Mouse (Mus musculus): Measurements from ENCODE around the gene Gm21985. TPM values are rescaled to one million over a fixed set of nuclear protein-coding genes. Genes with fewer than 3 reads are reported as not detected.

Gm21985 gene
- 0.18 TPM in 1 of 2 replicates, not detected in the other for polyA plus RNA-seq (2012; rRNA removed)

GRCm38 (mm10) chr2:112266242-112266592 is at the start of gene Gm21985:
Gm21985 (plus strand) TSS chr2:112266314.
- DNase-seq (ENCODE audit: extremely low spot score in 1 of 2, low spot score in 1 of 2) = no peak

- no peak for DNase-seq (ENCODE audit: extremely low spot score in 1 of 2, low spot score in 1 of 2)
Measured at GRCm38 (mm10) chr2:112217614-112218013, 48.5 kb upstream of the Gm21985 start.

DNA sequence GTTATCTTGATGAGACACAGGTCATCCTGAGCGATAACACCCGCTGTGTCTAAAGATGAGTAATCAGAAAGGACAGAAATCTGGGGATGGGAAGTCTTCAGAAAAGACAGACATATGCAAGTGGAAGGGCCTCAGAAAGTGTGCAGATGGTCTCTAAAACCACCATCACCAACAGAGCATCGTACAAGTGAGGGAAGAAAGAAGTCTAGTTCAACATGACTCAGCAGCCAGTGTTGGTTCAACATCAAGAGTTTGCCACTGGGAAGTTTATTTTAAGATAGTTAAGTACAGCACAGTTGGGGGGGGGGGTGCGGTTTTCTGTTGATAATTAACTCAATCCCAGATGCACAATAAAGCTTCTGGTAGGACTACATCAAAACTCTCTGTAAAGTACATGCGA is 45.2 kb upstream of the Gm21985 start:
- DNase-seq (ENCODE audit: extremely low spot score in 1 of 2, low spot score in 1 of 2) = no peak

GRCm38 (mm10) chr2:112222607-112223006 is 43.5 kb upstream of the Gm21985 start:
- peak in 1 of 2 experiments; percentile 39 for DNase-seq (ENCODE audit: extremely low spot score in 1 of 2, low spot score in 1 of 2)

GRCm38 (mm10) chr2:112224356-112224755 is 41.8 kb upstream of the Gm21985 start:
- peak in 1 of 2 experiments; percentile 61 for DNase-seq (ENCODE audit: extremely low spot score in 1 of 2, low spot score in 1 of 2)

DNA sequence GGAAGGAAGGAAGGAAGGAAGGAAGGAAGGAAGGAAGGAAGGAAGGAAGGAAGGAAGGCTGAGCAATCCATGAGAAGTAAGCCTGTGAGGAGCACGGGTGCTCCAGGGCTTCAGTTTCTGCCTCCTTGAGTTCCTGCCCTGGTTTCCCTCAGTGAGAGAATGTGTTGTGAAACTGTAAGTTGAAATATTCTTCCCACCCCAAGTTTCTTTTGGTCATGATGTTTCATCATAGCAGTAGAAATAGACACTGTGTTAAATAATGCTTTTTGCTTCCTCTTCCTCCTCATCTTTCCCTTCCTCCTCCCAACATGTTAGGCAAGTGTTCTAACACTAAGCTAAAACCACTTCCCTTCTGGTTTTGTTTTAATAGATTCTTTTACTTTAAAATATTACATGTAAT is 33.5 kb upstream of the Gm21985 start:
- no peak for DNase-seq (ENCODE audit: extremely low spot score in 1 of 2, low spot score in 1 of 2)

GRCm38 (mm10) chr2:112236620-112237019 is 29.5 kb upstream of the Gm21985 start:
- no peak for DNase-seq (ENCODE audit: extremely low spot score in 1 of 2, low spot score in 1 of 2)

DNA sequence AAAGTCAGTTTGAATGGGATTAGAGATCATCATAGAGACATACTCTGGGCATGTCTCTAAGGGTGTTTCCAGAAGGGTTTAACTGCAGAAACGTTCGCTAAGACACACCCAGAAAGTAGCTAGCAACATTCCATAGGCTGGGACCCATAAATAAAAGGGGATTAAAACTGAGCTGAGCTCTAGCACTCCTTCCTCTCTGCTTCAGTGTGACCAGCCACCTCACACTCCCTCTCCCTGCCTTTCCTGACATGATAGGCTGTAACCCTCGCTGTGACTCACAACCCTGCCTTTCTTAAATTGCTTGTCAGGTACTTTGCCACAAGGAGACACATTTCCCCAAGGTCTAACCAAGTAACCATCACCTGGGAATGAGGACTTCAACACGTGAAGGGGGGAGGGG is 28.1 kb upstream of the Gm21985 start:
- DNase-seq (ENCODE audit: extremely low spot score in 1 of 2, low spot score in 1 of 2) = no peak

GRCm38 (mm10) chr2:112239212-112239934 is 26.7 kb upstream of the Gm21985 start, which contains the start of gene Lpcat4:
Lpcat4 (plus strand) TSS chr2:112239468.
- DNase-seq (ENCODE audit: extremely low spot score in 1 of 2, low spot score in 1 of 2) = peak; percentile 76 to 94

DNA sequence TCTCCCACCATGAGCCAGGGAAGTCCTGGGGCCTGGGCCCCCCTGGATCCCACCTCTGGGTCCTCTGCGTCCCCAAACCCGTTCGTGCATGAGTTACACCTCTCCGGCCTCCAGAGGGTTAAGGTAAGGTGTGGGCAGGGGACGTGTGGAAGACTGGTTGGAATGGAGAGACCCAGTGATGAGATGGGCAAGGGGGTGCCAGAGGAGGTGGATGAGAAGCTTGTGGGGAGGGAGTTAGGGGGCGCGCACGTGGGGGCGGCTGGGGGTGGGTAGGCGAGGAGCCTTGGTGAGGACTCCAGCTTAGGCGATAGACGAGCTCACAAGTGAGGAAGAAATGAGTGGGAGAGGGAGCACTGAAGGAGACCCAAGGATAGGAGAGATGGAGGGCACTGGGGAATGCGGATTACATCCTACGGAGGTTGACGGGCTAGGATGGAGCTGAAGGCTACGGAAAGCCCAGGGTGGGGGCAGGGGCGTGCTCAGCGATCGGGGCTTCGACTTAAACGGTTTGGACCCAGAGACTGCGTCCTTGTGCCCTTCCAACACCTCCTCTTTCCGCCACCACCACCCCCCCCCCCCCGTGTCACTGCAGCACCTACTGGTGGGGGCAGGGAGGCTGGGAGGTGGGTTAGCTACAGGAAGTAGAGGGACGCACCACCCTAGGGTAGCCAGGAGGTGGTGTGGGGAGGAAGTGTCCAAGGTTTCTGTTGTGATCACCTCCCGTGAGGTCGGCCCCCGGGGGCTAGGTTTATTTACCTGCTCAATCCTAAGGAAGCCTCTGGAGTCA is 26.0 kb upstream of the Gm21985 start:
- DNase-seq (ENCODE audit: extremely low spot score in 1 of 2, low spot score in 1 of 2) = peak in 1 of 2 experiments; percentile 40

GRCm38 (mm10) chr2:112241787-112242186 is 24.3 kb upstream of the Gm21985 start:
- DNase-seq (ENCODE audit: extremely low spot score in 1 of 2, low spot score in 1 of 2) = no peak

- DNase-seq (ENCODE audit: extremely low spot score in 1 of 2, low spot score in 1 of 2) = no peak
Measured at GRCm38 (mm10) chr2:112245307-112245706, 20.8 kb upstream of the Gm21985 start.

DNA sequence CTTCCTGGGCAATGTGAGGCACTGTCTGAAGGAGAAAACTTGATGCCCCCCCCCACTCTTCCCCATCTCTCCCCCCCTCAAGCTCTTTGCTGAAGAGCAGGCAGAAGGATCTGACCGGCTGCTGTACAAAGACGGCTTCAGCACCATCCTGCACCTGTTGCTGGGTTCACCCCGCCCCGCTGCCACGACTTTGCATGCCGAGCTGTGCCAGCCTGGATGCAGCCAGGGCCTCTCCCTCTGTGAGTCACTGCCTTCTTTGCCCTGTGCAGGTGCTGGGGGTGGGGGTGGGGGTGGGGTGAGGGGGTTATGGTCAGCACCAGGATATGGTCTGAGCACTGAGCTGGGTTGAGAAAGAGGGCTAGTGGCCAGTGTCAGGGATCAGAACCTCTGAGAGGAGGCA is 19.9 kb upstream of the Gm21985 start:
- no peak for DNase-seq (ENCODE audit: extremely low spot score in 1 of 2, low spot score in 1 of 2)

GRCm38 (mm10) chr2:112247323-112247722 is 18.8 kb upstream of the Gm21985 start:
- DNase-seq (ENCODE audit: extremely low spot score in 1 of 2, low spot score in 1 of 2) = no peak

GRCm38 (mm10) chr2:112249780-112250453 is 16.2 kb upstream of the Gm21985 start:
- peak in 1 of 2 experiments; percentile 63 for DNase-seq (ENCODE audit: extremely low spot score in 1 of 2, low spot score in 1 of 2)

GRCm38 (mm10) chr2:112254675-112255515 is 11.2 kb upstream of the Gm21985 start:
- no peak for DNase-seq (ENCODE audit: extremely low spot score in 1 of 2, low spot score in 1 of 2)

GRCm38 (mm10) chr2:112259241-112259962 is 6.7 kb upstream of the Gm21985 start, which contains the start of gene Nutm1:
Nutm1 (minus strand) TSS chr2:112259291.
- DNase-seq (ENCODE audit: extremely low spot score in 1 of 2, low spot score in 1 of 2) = no peak

DNA sequence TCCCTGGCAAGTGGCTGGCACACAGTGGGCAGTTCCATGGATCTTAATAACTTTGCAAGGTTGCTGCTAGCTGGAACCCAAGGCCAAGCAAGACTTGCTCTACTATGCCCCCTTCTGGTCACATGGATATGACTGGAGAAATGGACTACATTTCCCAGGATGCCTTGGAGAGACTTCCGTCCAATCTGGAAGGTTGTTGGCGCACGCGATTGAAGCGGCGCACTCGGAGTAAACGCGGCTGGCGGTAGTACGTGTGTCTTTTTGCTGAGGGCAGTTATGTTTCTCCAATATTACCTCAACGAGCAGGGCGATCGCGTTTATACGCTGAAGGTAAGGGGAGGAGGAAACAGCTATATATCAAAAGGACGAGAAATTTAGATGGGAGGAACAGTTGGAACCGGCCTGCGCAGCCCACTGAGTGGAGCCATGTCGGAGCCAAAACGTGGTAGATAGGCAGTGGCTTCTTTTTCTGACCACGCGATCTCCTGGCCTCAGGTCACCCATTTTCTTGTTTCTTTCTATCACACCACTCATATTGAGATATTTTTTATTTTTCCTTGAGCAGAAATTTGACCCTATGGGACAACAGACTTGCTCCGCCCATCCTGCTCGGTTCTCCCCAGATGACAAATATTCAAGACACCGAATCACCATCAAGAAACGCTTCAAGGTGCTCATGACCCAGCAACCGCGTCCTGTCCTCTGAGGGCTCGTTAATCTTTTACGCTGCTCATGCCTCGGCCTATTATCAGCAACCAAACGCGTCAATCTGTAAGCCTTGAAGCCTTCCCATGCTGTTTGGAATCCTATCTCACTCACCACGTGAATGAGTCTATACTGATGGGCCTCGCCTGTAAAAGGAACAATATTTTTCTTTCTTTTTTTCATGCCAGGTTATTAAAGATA is 4.1 kb upstream of the Gm21985 start, which contains the start of gene Nop10:
Gene Nop10, plus strand, starts transcription at position 179 of the 906 bp plus-strand sequence.
- peak; percentile 85 to 98 for DNase-seq (ENCODE audit: extremely low spot score in 1 of 2, low spot score in 1 of 2)

Measured in frontal cortex, adult 2 months (tissue).